Mouse (Mus musculus): ENCODE results near the gene Msx1.

GRCm38 (mm10) chr5:37836267-37836646, 11.9 kb upstream of the Msx1 start:
- no peak for TF ChIP-seq TAL1 (IDR thresholded peaks at IDR 0.05; ENCODE audit: low read length)
- no peak for TF ChIP-seq GATA1 (IDR thresholded peaks at IDR 0.05; ENCODE audit: low read length)
